Mouse (Mus musculus): ENCODE data around the gene Tle3. TPM values are rescaled to one million over a fixed set of nuclear protein-coding genes. Genes with fewer than 3 reads are reported as not detected.

The Tle3 gene
- polyA plus RNA-seq, 2 experiments = 2.9 to 4.6 TPM

GRCm38 (mm10) chr9:61349697-61350096 is 22.5 kb upstream of the Tle3 start:
- no peak overlapping the region for H3K4me3 ChIP-seq (ENCODE audit: insufficient read depth in 1 of 2, low read depth in 2 of 2, low read length in 2 of 2)
- H3K27me3 ChIP-seq (ENCODE audit: control insufficient read depth, insufficient read depth, low read length) = no peaks in the 10 kb centered on the region; the same call in 1 of the 2 replicates
- no peak overlapping the region for H3K4me2 ChIP-seq (ENCODE audit: low read depth)
- ATAC-seq (ENCODE audit: insufficient read depth) = no peak
- no peak overlapping the region for H3K9ac ChIP-seq (replicated peaks)
- no peak for TF ChIP-seq CTCF (IDR thresholded peaks at IDR 0.05; ENCODE audit: low read depth)
- TF ChIP-seq EP300 (IDR thresholded peaks at IDR 0.05; ENCODE audit: low read depth) = no peak
- no peak overlapping the region for H3K27ac ChIP-seq
- H3K9me3 ChIP-seq (ENCODE audit: control insufficient read depth, low read length) = no peaks in the 10 kb centered on the region
- no peak for DNase-seq (ENCODE audit: low read depth in 3 of 3, low spot score in 3 of 3)
- WGBS (ENCODE audit: insufficient replicate concordance) = 15% methylated on average over 7 of the region's 7 CpGs
- no peaks in the 10 kb centered on the region for H3K36me3 ChIP-seq (replicated peaks; ENCODE audit: control insufficient read depth, insufficient read depth, low read depth)
- H3K4me1 ChIP-seq (replicated peaks; ENCODE audit: control insufficient read depth in 2 of 2, insufficient read depth in 2 of 2, low read length in 1 of 2) = peaks cover 0 to 22% of the 10 kb centered on the region in 2 experiments; a peak in 2 of 4 replicates

- no peak for ATAC-seq (ENCODE audit: insufficient read depth)
- no peak overlapping the region for H3K27ac ChIP-seq
- no peak overlapping the region for H3K4me3 ChIP-seq (ENCODE audit: insufficient read depth in 1 of 2, low read depth in 2 of 2, low read length in 2 of 2)
- DNase-seq (ENCODE audit: low read depth in 3 of 3, low spot score in 3 of 3) = no peak
- H3K36me3 ChIP-seq (replicated peaks; ENCODE audit: control insufficient read depth, insufficient read depth, low read depth) = no peaks in the 10 kb centered on the region
- H3K4me1 ChIP-seq (replicated peaks; ENCODE audit: control insufficient read depth in 2 of 2, insufficient read depth in 2 of 2, low read length in 1 of 2) = peaks cover 0 to 22% of the 10 kb centered on the region in 2 experiments; a peak in 2 of 4 replicates
- TF ChIP-seq EP300 (IDR thresholded peaks at IDR 0.05; ENCODE audit: low read depth) (no peak), CTCF (IDR thresholded peaks at IDR 0.05; ENCODE audit: low read depth) (no peak)
- no peaks in the 10 kb centered on the region for H3K9me3 ChIP-seq (ENCODE audit: control insufficient read depth, low read length)
- H3K4me2 ChIP-seq (ENCODE audit: low read depth) = no peak overlapping the region
- 20% methylated on average over 4 of the region's 4 CpGs for WGBS (ENCODE audit: insufficient replicate concordance)
- H3K9ac ChIP-seq (replicated peaks) = no peak overlapping the region
- no peaks in the 10 kb centered on the region for H3K27me3 ChIP-seq (ENCODE audit: control insufficient read depth, insufficient read depth, low read length)
These were observed 21.0 kb upstream of the Tle3 start for GRCm38 (mm10) chr9:61351164-61351563.

DNA sequence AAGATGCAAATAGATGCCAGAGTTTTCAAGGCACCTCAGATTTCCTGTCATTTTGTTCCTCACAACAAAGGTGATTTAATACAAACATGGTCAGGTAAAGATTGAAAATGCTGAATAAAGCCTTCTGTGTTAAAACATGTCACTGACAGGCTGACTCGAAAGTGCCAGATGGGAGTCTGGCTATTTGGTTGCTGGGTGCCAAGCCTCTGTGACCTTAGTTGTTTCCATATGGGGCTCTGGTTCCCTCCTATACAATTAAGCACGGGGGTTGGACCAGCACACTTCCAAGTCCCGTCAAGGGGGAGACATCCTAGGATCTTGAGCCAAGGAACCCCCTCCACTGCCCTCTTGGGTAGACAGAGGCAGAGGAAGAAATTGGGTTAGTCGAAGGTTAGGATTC is 13.2 kb upstream of the Tle3 start:
- Histone ChIP-seq H3K4me1 (replicated peaks; ENCODE audit: control insufficient read depth in 2 of 2, insufficient read depth in 2 of 2, low read length in 1 of 2) (peaks cover 0 to 6% of the 10 kb centered on the region in 2 experiments; a peak in 2 of 4 replicates), H3K27ac (no peak overlapping the region), H3K9ac (replicated peaks) (no peak overlapping the region), H3K27me3 (ENCODE audit: control insufficient read depth, insufficient read depth, low read length) (peaks cover 17% of the 10 kb centered on the region), H3K4me3 (ENCODE audit: insufficient read depth in 1 of 2, low read depth in 2 of 2, low read length in 2 of 2) (no peak overlapping the region), H3K4me2 (ENCODE audit: low read depth) (no peak overlapping the region), H3K9me3 (ENCODE audit: control insufficient read depth, low read length) (no peaks in the 10 kb centered on the region), H3K36me3 (replicated peaks; ENCODE audit: control insufficient read depth, insufficient read depth, low read depth) (no peaks in the 10 kb centered on the region)
- TF ChIP-seq EP300 (IDR thresholded peaks at IDR 0.05; ENCODE audit: low read depth) = no peak
- TF ChIP-seq CTCF (IDR thresholded peaks at IDR 0.05; ENCODE audit: low read depth) = no peak
- 56% methylated on average over 4 of the region's 4 CpGs for WGBS (ENCODE audit: insufficient replicate concordance)
- ATAC-seq (ENCODE audit: insufficient read depth) (no peak), DNase-seq (ENCODE audit: low read depth in 3 of 3, low spot score in 3 of 3) (no peak)

DNA sequence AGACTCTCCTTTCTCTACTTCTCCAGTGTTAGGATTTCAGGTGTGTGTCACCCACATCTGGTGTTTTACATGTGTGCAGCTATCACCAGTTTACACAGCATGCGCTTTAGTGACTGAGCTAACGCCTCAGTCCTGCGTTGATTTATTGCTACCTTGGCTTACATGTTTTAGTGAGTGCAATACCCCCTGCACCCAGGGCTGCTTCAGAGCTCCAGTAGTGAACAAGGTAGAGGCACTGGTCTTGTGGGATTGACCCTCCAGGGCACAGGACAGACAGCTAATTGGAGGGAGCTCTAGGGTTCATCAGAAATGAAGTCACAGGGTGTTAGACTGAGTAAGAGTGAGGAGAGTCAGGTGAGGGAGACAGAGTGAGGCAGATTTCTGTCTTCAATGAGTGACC is 12.4 kb upstream of the Tle3 start:
- no peak overlapping the region for H3K27ac ChIP-seq
- no peaks in the 10 kb centered on the region for H3K9me3 ChIP-seq (ENCODE audit: control insufficient read depth, low read length)
- H3K4me3 ChIP-seq (ENCODE audit: insufficient read depth in 1 of 2, low read depth in 2 of 2, low read length in 2 of 2) = no peak overlapping the region
- peaks cover 25% of the 10 kb centered on the region for H3K27me3 ChIP-seq (ENCODE audit: control insufficient read depth, insufficient read depth, low read length)
- no peak overlapping the region for H3K4me2 ChIP-seq (ENCODE audit: low read depth)
- H3K4me1 ChIP-seq (replicated peaks; ENCODE audit: control insufficient read depth in 2 of 2, insufficient read depth in 2 of 2, low read length in 1 of 2) = peaks cover 0 to 6% of the 10 kb centered on the region in 2 experiments; a peak in 2 of 4 replicates
- no peaks in the 10 kb centered on the region for H3K36me3 ChIP-seq (replicated peaks; ENCODE audit: control insufficient read depth, insufficient read depth, low read depth)
- DNase-seq (ENCODE audit: low read depth in 3 of 3, low spot score in 3 of 3) (no peak), ATAC-seq (ENCODE audit: insufficient read depth) (no peak)
- 79% methylated on average over 3 of the region's 3 CpGs for WGBS (ENCODE audit: insufficient replicate concordance)
- H3K9ac ChIP-seq (replicated peaks) = no peak overlapping the region
- TF ChIP-seq EP300 (IDR thresholded peaks at IDR 0.05; ENCODE audit: low read depth) = no peak

- ATAC-seq (ENCODE audit: insufficient read depth) (no peak), DNase-seq (ENCODE audit: low read depth in 3 of 3, low spot score in 3 of 3) (no peak)
- H3K27ac ChIP-seq = no peak overlapping the region
- H3K27me3 ChIP-seq (ENCODE audit: control insufficient read depth, insufficient read depth, low read length) = peaks cover 28% of the 10 kb centered on the region
- no peak overlapping the region for H3K4me2 ChIP-seq (ENCODE audit: low read depth)
- no peak overlapping the region for H3K4me3 ChIP-seq (ENCODE audit: insufficient read depth in 1 of 2, low read depth in 2 of 2, low read length in 2 of 2)
- peaks cover 0 to 6% of the 10 kb centered on the region in 2 experiments; a peak in 2 of 4 replicates for H3K4me1 ChIP-seq (replicated peaks; ENCODE audit: control insufficient read depth in 2 of 2, insufficient read depth in 2 of 2, low read length in 1 of 2)
- no peak for TF ChIP-seq CTCF (IDR thresholded peaks at IDR 0.05; ENCODE audit: low read depth)
- TF ChIP-seq EP300 (IDR thresholded peaks at IDR 0.05; ENCODE audit: low read depth) = no peak
- H3K36me3 ChIP-seq (replicated peaks; ENCODE audit: control insufficient read depth, insufficient read depth, low read depth) = no peaks in the 10 kb centered on the region
- H3K9me3 ChIP-seq (ENCODE audit: control insufficient read depth, low read length) = no peaks in the 10 kb centered on the region
- 82% methylated on average over 8 of the region's 8 CpGs for WGBS (ENCODE audit: insufficient replicate concordance)
- H3K9ac ChIP-seq (replicated peaks) = no peak overlapping the region
These were observed 12.0 kb upstream of the Tle3 start for GRCm38 (mm10) chr9:61360163-61360562.

Data from liver, embryonic 14.5 days (tissue).